Mouse (Mus musculus): ENCODE measurements around the gene Dzip1l. TPM values are rescaled to one million over a fixed set of nuclear protein-coding genes. Genes with fewer than 3 reads are reported as not detected.
"Not testable (repeated sequence)": the region's sequence is repeated elsewhere in the genome, so short reads cannot be mapped to it uniquely, and the experiment has no call there.

Gene Dzip1l
- 29.9 and 30.1 TPM in 2 replicates for polyA plus RNA-seq (2016; fragmentation: Nextera tagmentation; extraction: Ambion mirVana)

GRCm38 (mm10) chr9:99629281-99630011 is at the start of gene Dzip1l:
TSS of gene Dzip1l (plus strand) at chr9:99629496.
- Histone ChIP-seq H3K4me1 (peaks cover 34% of the 10 kb centered on the region), H3K9me3 (replicated peaks) (no peaks in the 10 kb centered on the region), H3K4me3 (peak within 1 kb of the TSS; percentile 74), H3K27ac (peak within 1 kb of the TSS; percentile 94), H3K27me3 (ENCODE audit: low read depth, poor library complexity, severe bottlenecking) (no peaks in the 10 kb centered on the region), H3K36me3 (peaks cover 31% of the 10 kb centered on the region)
- peak; percentile 88 for DNase-seq (ENCODE audit: low spot score)
- WGBS, result 0% methylated on average over 44 of the region's 44 CpGs

- H3K27ac ChIP-seq, result no peak overlapping the region
- H3K36me3 ChIP-seq, result peaks cover 77% of the 10 kb centered on the region
- DNase-seq (ENCODE audit: low spot score), result no peak
- 54% methylated on average over 2 of the region's 2 CpGs for WGBS
- peaks cover 10% of the 10 kb centered on the region for H3K4me1 ChIP-seq
- H3K9me3 ChIP-seq (replicated peaks), result no peaks in the 10 kb centered on the region
- no peak overlapping the region for H3K4me3 ChIP-seq
- no peaks in the 10 kb centered on the region for H3K27me3 ChIP-seq (ENCODE audit: low read depth, poor library complexity, severe bottlenecking)
Observed at GRCm38 (mm10) chr9:99580655-99581054, 48.6 kb upstream of the Dzip1l start.

GRCm38 (mm10) chr9:99587505-99588202 is 41.6 kb upstream of the Dzip1l start:
- peak; percentile 83 for DNase-seq (ENCODE audit: low spot score)
- H3K9me3 ChIP-seq (replicated peaks), result no peaks in the 10 kb centered on the region
- H3K27me3 ChIP-seq (ENCODE audit: low read depth, poor library complexity, severe bottlenecking), result no peaks in the 10 kb centered on the region
- H3K27ac ChIP-seq, result no peak overlapping the region
- peaks cover 26% of the 10 kb centered on the region for H3K36me3 ChIP-seq
- no peaks in the 10 kb centered on the region for H3K4me1 ChIP-seq
- H3K4me3 ChIP-seq, result no peak overlapping the region
- 30% methylated on average over 8 of the region's 8 CpGs for WGBS

- whole genome bisulfite sequencing, result 73% methylated on average over 8 of the region's 8 CpGs
- 0 out of 2 replicates have a peak, but pooled peaks cover 2% of the 10 kb centered on the region for H3K9me3 ChIP-seq (replicated peaks)
- no peaks in the 10 kb centered on the region for H3K4me1 ChIP-seq
- DNase-seq (ENCODE audit: low spot score), result no peak
- no peak overlapping the region for H3K27ac ChIP-seq
- H3K36me3 ChIP-seq, result no peaks in the 10 kb centered on the region
- no peak overlapping the region for H3K4me3 ChIP-seq
- H3K27me3 ChIP-seq (ENCODE audit: low read depth, poor library complexity, severe bottlenecking), result no peaks in the 10 kb centered on the region
Observed at GRCm38 (mm10) chr9:99591144-99591543, 38.2 kb upstream of the Dzip1l start.

- not testable (repeated sequence) for H3K4me1 ChIP-seq; H3K27ac ChIP-seq; H3K36me3 ChIP-seq; H3K9me3 ChIP-seq (replicated peaks); H3K4me3 ChIP-seq; H3K27me3 ChIP-seq (ENCODE audit: low read depth, poor library complexity, severe bottlenecking); DNase-seq (ENCODE audit: low spot score)
- WGBS, result 95% methylated on average over 6 of the region's 6 CpGs
Observed at GRCm38 (mm10) chr9:99599127-99599526, 30.2 kb upstream of the Dzip1l start.

- Histone ChIP-seq H3K4me3 (no peak overlapping the region), H3K4me1 (peaks cover 4% of the 10 kb centered on the region), H3K36me3 (no peaks in the 10 kb centered on the region), H3K27me3 (ENCODE audit: low read depth, poor library complexity, severe bottlenecking) (no peaks in the 10 kb centered on the region), H3K9me3 (replicated peaks) (no peaks in the 10 kb centered on the region), H3K27ac (no peak overlapping the region)
- no peak for DNase-seq (ENCODE audit: low spot score)
- 73% methylated on average over 2 of the region's 2 CpGs for WGBS
Observed at GRCm38 (mm10) chr9:99603566-99603965, 25.7 kb upstream of the Dzip1l start.

GRCm38 (mm10) chr9:99612202-99612601 is 17.1 kb upstream of the Dzip1l start, which contains the start of gene A4gnt:
TSS of gene A4gnt (plus strand) at chr9:99612502.
- 60% methylated on average over 2 of the region's 2 CpGs for WGBS
- H3K4me1 ChIP-seq, result no peaks in the 10 kb centered on the region
- no peak within 1 kb of the TSS for H3K4me3 ChIP-seq
- H3K27me3 ChIP-seq (ENCODE audit: low read depth, poor library complexity, severe bottlenecking), result no peaks in the 10 kb centered on the region
- DNase-seq (ENCODE audit: low spot score), result no peak
- no peak within 1 kb of the TSS for H3K27ac ChIP-seq
- no peaks in the 10 kb centered on the region for H3K9me3 ChIP-seq (replicated peaks)
- no peaks in the 10 kb centered on the region for H3K36me3 ChIP-seq

GRCm38 (mm10) chr9:99619688-99620087 is 9.6 kb upstream of the Dzip1l start:
- H3K9me3 ChIP-seq (replicated peaks), result no peaks in the 10 kb centered on the region

GRCm38 (mm10) chr9:99620196-99620595 is 9.1 kb upstream of the Dzip1l start:
- Histone ChIP-seq H3K4me3 (no peak overlapping the region), H3K4me1 (no peaks in the 10 kb centered on the region), H3K27ac (no peak overlapping the region), H3K9me3 (replicated peaks) (no peaks in the 10 kb centered on the region), H3K27me3 (ENCODE audit: low read depth, poor library complexity, severe bottlenecking) (no peaks in the 10 kb centered on the region), H3K36me3 (no peaks in the 10 kb centered on the region)
- WGBS, result 89% methylated on average over 11 of the region's 11 CpGs
- DNase-seq (ENCODE audit: low spot score), result no peak

More at GRCm38 (mm10) chr9:99619688-99620087, 9.6 kb upstream of the Dzip1l start:
- no peak for DNase-seq (ENCODE audit: low spot score)
- Histone ChIP-seq H3K4me1 (no peaks in the 10 kb centered on the region), H3K27ac (no peak overlapping the region), H3K36me3 (no peaks in the 10 kb centered on the region), H3K27me3 (ENCODE audit: low read depth, poor library complexity, severe bottlenecking) (no peaks in the 10 kb centered on the region), H3K4me3 (no peak overlapping the region)
- 93% methylated on average over 8 of the region's 8 CpGs for WGBS

GRCm38 (mm10) chr9:99622034-99622433 is 7.3 kb upstream of the Dzip1l start:
- DNase-seq (ENCODE audit: low spot score), result no peak
- Histone ChIP-seq H3K4me1 (no peaks in the 10 kb centered on the region), H3K4me3 (no peak overlapping the region), H3K9me3 (replicated peaks) (no peaks in the 10 kb centered on the region), H3K36me3 (no peaks in the 10 kb centered on the region), H3K27me3 (ENCODE audit: low read depth, poor library complexity, severe bottlenecking) (no peaks in the 10 kb centered on the region), H3K27ac (no peak overlapping the region)
- WGBS, result 87% methylated on average over 1 of the region's 1 CpGs

- DNase-seq (ENCODE audit: low spot score), result no peak
- H3K27ac ChIP-seq, result no peak overlapping the region
- no peak overlapping the region for H3K4me3 ChIP-seq
- no peaks in the 10 kb centered on the region for H3K27me3 ChIP-seq (ENCODE audit: low read depth, poor library complexity, severe bottlenecking)
- no peaks in the 10 kb centered on the region for H3K9me3 ChIP-seq (replicated peaks)
- H3K36me3 ChIP-seq, result no peaks in the 10 kb centered on the region
- 59% methylated on average over 2 of the region's 2 CpGs for WGBS
- no peaks in the 10 kb centered on the region for H3K4me1 ChIP-seq
Observed at GRCm38 (mm10) chr9:99622966-99623365, 6.3 kb upstream of the Dzip1l start.

GRCm38 (mm10) chr9:99624117-99624516 is 5.2 kb upstream of the Dzip1l start:
- Histone ChIP-seq H3K27ac (no peak overlapping the region), H3K27me3 (ENCODE audit: low read depth, poor library complexity, severe bottlenecking) (no peaks in the 10 kb centered on the region), H3K9me3 (replicated peaks) (no peaks in the 10 kb centered on the region), H3K4me3 (no peak overlapping the region), H3K36me3 (no peaks in the 10 kb centered on the region), H3K4me1 (peaks cover 7% of the 10 kb centered on the region)
- whole genome bisulfite sequencing, result 86% methylated on average over 6 of the region's 6 CpGs
- no peak for DNase-seq (ENCODE audit: low spot score)

GRCm38 (mm10) chr9:99628581-99628980 is 715 bp upstream of the Dzip1l start:
- peak overlapping the region; percentile 74; the same call in 1 of the 2 replicates for H3K4me3 ChIP-seq
- peaks cover 34% of the 10 kb centered on the region for H3K4me1 ChIP-seq
- peaks cover 22% of the 10 kb centered on the region for H3K36me3 ChIP-seq
- peak overlapping the region; percentile 94 for H3K27ac ChIP-seq
- no peak for DNase-seq (ENCODE audit: low spot score)
- WGBS, result 63% methylated on average over 4 of the region's 4 CpGs
- H3K9me3 ChIP-seq (replicated peaks), result no peaks in the 10 kb centered on the region
- H3K27me3 ChIP-seq (ENCODE audit: low read depth, poor library complexity, severe bottlenecking), result no peaks in the 10 kb centered on the region

Measured in limb, embryonic 10.5 days (tissue).